Mouse (Mus musculus) c-Kit-positive CD71-negative TER-119-negative erythroid progenitor cells, embryonic 14.5 days (primary cell): Measurements from ENCODE around the gene Med14.

Source experiments
- DNase-seq: peaks from one replicate; pipeline ENCODE4 v3.0.0-alpha.2; 2013; ENCODE audit warnings: low read depth

Gene Med14

GRCm38 (mm10) chrX:12673054-12673775 lies 88.7 kb downstream of the Med14 start, which contains the start of gene 1810030O07Rik:
Gene 1810030O07Rik (minus strand): TSS chrX:12673668.
- peak; percentile 63 for DNase-seq

GRCm38 (mm10) chrX:12653879-12654278 lies 108.0 kb downstream of the Med14 start:
- no peak for DNase-seq

- DNase-seq: no peak
These were observed 110.0 kb downstream of the Med14 start for GRCm38 (mm10) chrX:12651906-12652305.

- no peak for DNase-seq
These were observed 116.2 kb downstream of the Med14 start for GRCm38 (mm10) chrX:12645531-12646304.

- no peak for DNase-seq
These were observed 116.9 kb downstream of the Med14 start for GRCm38 (mm10) chrX:12644976-12645375.
